15 mouse cellular contexts compared by ENCODE assay signal in genomic region chr3:153556621-153557020, GRCm38 (mm10).
A peak's percentile ranks its signal among the peaks of the same experiment; 100 is the strongest.
DNase-seq lines count a peak whose midpoint lies in the region; ATAC-seq lines count a peak whose summit lies in the region.
"Had no signal": no experiment of that assay in that cellular context is flagged by ENCODE, and none has a peak within 500 bp of the region (broad histone marks: within the 10 kb centered on the region; RNA-seq: fewer than 3 reads in every experiment).

No protein-coding gene starts in this region.

- no peak overlapping the region for H3K9ac ChIP-seq in hindbrain, embryonic 16.5 days (ENCODE audit: low read depth, low read length)
- H3K9ac ChIP-seq in hindbrain, embryonic 11.5 days (ENCODE audit: low read depth, low read length) = no peak overlapping the region
- H3K9ac ChIP-seq: hindbrain, embryonic 12.5 days; lung, embryonic 15.5 days; midbrain, embryonic 13.5 days; stomach, embryonic 15.5 days had no signal

- no peak overlapping the region for H3K27ac ChIP-seq in hindbrain, embryonic 16.5 days (ENCODE audit: low read depth, low read length)
- H3K27ac ChIP-seq in hindbrain, embryonic 11.5 days (ENCODE audit: low read depth, low read length) = no peak overlapping the region
- H3K27ac ChIP-seq: hindbrain, embryonic 12.5 days; lung, embryonic 15.5 days; midbrain, embryonic 13.5 days; stomach, embryonic 15.5 days had no signal

- H3K27me3 ChIP-seq in hindbrain, embryonic 16.5 days (replicated peaks; ENCODE audit: control insufficient read depth, insufficient read depth, low read length) = no peaks in the 10 kb centered on the region
- H3K27me3 ChIP-seq in hindbrain, embryonic 11.5 days (ENCODE audit: control insufficient read depth, insufficient read depth, low read length) = no peaks in the 10 kb centered on the region
- H3K27me3 ChIP-seq: hindbrain, embryonic 12.5 days; lung, embryonic 15.5 days; midbrain, embryonic 13.5 days; Patski; stomach, embryonic 15.5 days had no signal

- ATAC-seq in hindbrain, embryonic 16.5 days = no peak
- ATAC-seq in hindbrain, embryonic 11.5 days (ENCODE audit: low FRiP score) = no peak
- ATAC-seq: midbrain, embryonic 13.5 days; Patski had no signal

- 58% methylated on average over 11 of the region's 11 CpGs for WGBS in hindbrain, embryonic 16.5 days
- 78% methylated on average over 11 of the region's 11 CpGs for WGBS in hindbrain, embryonic 11.5 days

- H3K4me2 ChIP-seq in hindbrain, embryonic 16.5 days (ENCODE audit: low read length) = peak overlapping the region; percentile 7; the same call in 1 of the 2 replicates
- H3K4me2 ChIP-seq in hindbrain, embryonic 11.5 days (replicated peaks; ENCODE audit: low read depth, low read length) = no peak overlapping the region
- H3K4me2 ChIP-seq: hindbrain, embryonic 12.5 days; lung, embryonic 15.5 days; midbrain, embryonic 13.5 days; stomach, embryonic 15.5 days had no signal

- peak; percentile 4 for DNase-seq in cerebellum, adult 11 months
- DNase-seq in cerebellum, adult 9-10 months = no peak
- DNase-seq in hindbrain, embryonic 11.5 days (ENCODE audit: low spot score) = no peak
- peak; percentile 8 for DNase-seq in ovary, postnatal 36 days (ENCODE audit: low spot score)
- no peak for DNase-seq in ovary, postnatal 10 days (ENCODE audit: low spot score)
- no peak for DNase-seq in c-Kit-positive CD71-positive TER-119-positive erythroid progenitor cells, embryonic 14.5 days (ENCODE audit: low spot score)
- DNase-seq in right cerebral cortex, adult 2 months (ENCODE audit: low spot score in 2 of 2) = no peak
- DNase-seq: kidney, adult 18-20 months; thymus, postnatal 25 days had no signal

- H3K36me3 ChIP-seq in hindbrain, embryonic 16.5 days (ENCODE audit: control insufficient read depth, insufficient read depth, low read length) = no peaks in the 10 kb centered on the region
- H3K36me3 ChIP-seq in hindbrain, embryonic 11.5 days (ENCODE audit: control insufficient read depth, insufficient read depth, low read length) = no peaks in the 10 kb centered on the region
- H3K36me3 ChIP-seq: hindbrain, embryonic 12.5 days; lung, embryonic 15.5 days; midbrain, embryonic 13.5 days; stomach, embryonic 15.5 days had no signal

- H3K4me3 ChIP-seq in hindbrain, embryonic 16.5 days (ENCODE audit: low read length) = no peak overlapping the region
- no peak overlapping the region for H3K4me3 ChIP-seq in hindbrain, embryonic 11.5 days (ENCODE audit: low read depth, low read length)
- H3K4me3 ChIP-seq: hindbrain, embryonic 12.5 days; lung, embryonic 15.5 days; midbrain, embryonic 13.5 days; stomach, embryonic 15.5 days had no signal

- no peaks in the 10 kb centered on the region for H3K9me3 ChIP-seq in hindbrain, embryonic 16.5 days (ENCODE audit: control insufficient read depth, low read length)
- no peaks in the 10 kb centered on the region for H3K9me3 ChIP-seq in hindbrain, embryonic 11.5 days (ENCODE audit: control insufficient read depth, low read length)
- H3K9me3 ChIP-seq: hindbrain, embryonic 12.5 days; lung, embryonic 15.5 days; midbrain, embryonic 13.5 days; stomach, embryonic 15.5 days had no signal

- H3K4me1 ChIP-seq in hindbrain, embryonic 16.5 days (ENCODE audit: control insufficient read depth, insufficient read depth, low read depth, low read length) = peaks cover 2% of the 10 kb centered on the region; the same call in 1 of the 2 replicates
- no peaks in the 10 kb centered on the region for H3K4me1 ChIP-seq in hindbrain, embryonic 11.5 days (replicated peaks; ENCODE audit: control insufficient read depth, insufficient read depth, low read length)
- H3K4me1 ChIP-seq: hindbrain, embryonic 12.5 days; midbrain, embryonic 13.5 days; stomach, embryonic 15.5 days had no signal

Comparison
In these comparisons a context has a peak if more than half of its experiments do, and no peak if none do; other contexts are left out.
1. DNase-seq: peak in cerebellum, adult 11 months (single experiment) and ovary, postnatal 36 days (single experiment); none in cerebellum, adult 9-10 months (single experiment), hindbrain, embryonic 11.5 days (single experiment), ovary, postnatal 10 days (single experiment), c-Kit-positive CD71-positive TER-119-positive erythroid progenitor cells, embryonic 14.5 days (single experiment) and right cerebral cortex, adult 2 months (0 of 2).